Mouse (Mus musculus) liver, embryonic 14.5 days (tissue): ENCODE measurements around the gene Ctnnd2.

Experiments used
- CTCF ChIP-seq: IDR thresholded peaks from 2 replicates; pipeline ENCODE4 v1.5.1; 2016; ENCODE audit warnings: antibody characterized with exemption, low read depth, control low read depth
- EP300 ChIP-seq: IDR thresholded peaks from 2 replicates; pipeline ENCODE4 v1.6.1; 2016; ENCODE audit warnings: antibody characterized with exemption, low read depth

DNA sequence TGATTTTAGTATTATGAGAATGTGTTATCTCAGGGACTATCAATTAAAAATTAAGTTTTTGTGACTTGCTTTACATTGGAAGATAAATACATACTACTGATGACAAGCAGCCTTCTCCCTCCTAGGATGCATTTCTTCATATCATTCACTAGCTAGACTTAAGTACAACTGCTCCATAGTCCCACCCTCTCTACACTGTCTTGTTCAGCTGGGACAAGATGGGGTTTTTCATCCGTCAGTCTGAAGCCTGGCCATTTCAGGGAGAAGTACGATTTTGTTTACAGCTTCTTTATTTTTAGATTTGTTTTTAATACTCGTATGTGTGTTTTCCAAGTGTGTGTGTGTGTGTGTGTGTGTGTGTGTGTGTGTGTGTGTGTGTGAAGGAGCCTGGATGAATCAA is 26.0 kb downstream of the Ctnnd2 start:
- TF ChIP-seq CTCF (no peak), EP300 (no peak)
